Mouse (Mus musculus): ENCODE results near the gene Rhag. TPM values are rescaled to one million over a fixed set of nuclear protein-coding genes. Genes with fewer than 3 reads are reported as not detected.

Gene Rhag
- polyA plus RNA-seq, 1 experiment from 2014 or later: 0.23 TPM

- H3K27me3 ChIP-seq (ENCODE audit: control insufficient read depth, insufficient read depth, low read length): no peaks in the 10 kb centered on the region
- WGBS: 82% methylated on average over 1 of the region's 1 CpGs
These were observed 634 bp downstream of the Rhag start for GRCm38 (mm10) chr17:40811560-40811959.

GRCm38 (mm10) chr17:40812259-40812658, 1.3 kb downstream of the Rhag start:
- Histone ChIP-seq H3K36me3 (ENCODE audit: control insufficient read depth, insufficient read depth, low read length) (no peaks in the 10 kb centered on the region), H3K4me3 (ENCODE audit: low read length) (no peak overlapping the region), H3K4me2 (replicated peaks; ENCODE audit: low read depth, low read length) (no peak overlapping the region), H3K9me3 (ENCODE audit: control insufficient read depth, low read length) (no peaks in the 10 kb centered on the region), H3K4me1 (ENCODE audit: control insufficient read depth, insufficient read depth, low read length) (no peaks in the 10 kb centered on the region), H3K9ac (ENCODE audit: low read depth, low read length) (no peak overlapping the region), H3K27ac (ENCODE audit: low read depth, low read length) (no peak overlapping the region), H3K27me3 (ENCODE audit: control insufficient read depth, insufficient read depth, low read length) (no peaks in the 10 kb centered on the region)
- WGBS: 85% methylated on average over 2 of the region's 2 CpGs
- ATAC-seq (ENCODE audit: low FRiP score, low TSS enrichment): no peak

More at GRCm38 (mm10) chr17:40811560-40811959, 634 bp downstream of the Rhag start:
- Histone ChIP-seq H3K4me2 (replicated peaks; ENCODE audit: low read depth, low read length) (no peak overlapping the region), H3K36me3 (ENCODE audit: control insufficient read depth, insufficient read depth, low read length) (no peaks in the 10 kb centered on the region), H3K9ac (ENCODE audit: low read depth, low read length) (no peak overlapping the region), H3K4me1 (ENCODE audit: control insufficient read depth, insufficient read depth, low read length) (no peaks in the 10 kb centered on the region), H3K4me3 (ENCODE audit: low read length) (no peak overlapping the region), H3K9me3 (ENCODE audit: control insufficient read depth, low read length) (no peaks in the 10 kb centered on the region), H3K27ac (ENCODE audit: low read depth, low read length) (no peak overlapping the region)
- no peak for ATAC-seq (ENCODE audit: low FRiP score, low TSS enrichment)

- no peaks in the 10 kb centered on the region for H3K27me3 ChIP-seq (ENCODE audit: control insufficient read depth, insufficient read depth, low read length)
- no peaks in the 10 kb centered on the region for H3K36me3 ChIP-seq (ENCODE audit: control insufficient read depth, insufficient read depth, low read length)
- no peaks in the 10 kb centered on the region for H3K4me1 ChIP-seq (ENCODE audit: control insufficient read depth, insufficient read depth, low read length)
- no peaks in the 10 kb centered on the region for H3K9me3 ChIP-seq (ENCODE audit: control insufficient read depth, low read length)
- no peak overlapping the region for H3K27ac ChIP-seq (ENCODE audit: low read depth, low read length)
- WGBS: 79% methylated on average over 4 of the region's 4 CpGs
- ATAC-seq (ENCODE audit: low FRiP score, low TSS enrichment): no peak
- no peak overlapping the region for H3K4me2 ChIP-seq (replicated peaks; ENCODE audit: low read depth, low read length)
- H3K4me3 ChIP-seq (ENCODE audit: low read length): no peak overlapping the region
- no peak overlapping the region for H3K9ac ChIP-seq (ENCODE audit: low read depth, low read length)
These were observed 6.5 kb downstream of the Rhag start for GRCm38 (mm10) chr17:40817340-40817943.

GRCm38 (mm10) chr17:40821477-40821876, 10.6 kb downstream of the Rhag start:
- 61% methylated on average over 9 of the region's 9 CpGs for WGBS
- Histone ChIP-seq H3K9me3 (ENCODE audit: control insufficient read depth, low read length) (no peaks in the 10 kb centered on the region), H3K4me2 (replicated peaks; ENCODE audit: low read depth, low read length) (no peak overlapping the region), H3K4me1 (ENCODE audit: control insufficient read depth, insufficient read depth, low read length) (no peaks in the 10 kb centered on the region), H3K27ac (ENCODE audit: low read depth, low read length) (no peak overlapping the region), H3K4me3 (ENCODE audit: low read length) (no peak overlapping the region), H3K9ac (ENCODE audit: low read depth, low read length) (no peak overlapping the region), H3K36me3 (ENCODE audit: control insufficient read depth, insufficient read depth, low read length) (no peaks in the 10 kb centered on the region), H3K27me3 (ENCODE audit: control insufficient read depth, insufficient read depth, low read length) (no peaks in the 10 kb centered on the region)
- no peak for ATAC-seq (ENCODE audit: low FRiP score, low TSS enrichment)

- Histone ChIP-seq H3K4me1 (ENCODE audit: control insufficient read depth, insufficient read depth, low read length) (no peaks in the 10 kb centered on the region), H3K9ac (ENCODE audit: low read depth, low read length) (no peak overlapping the region), H3K9me3 (ENCODE audit: control insufficient read depth, low read length) (no peaks in the 10 kb centered on the region), H3K4me2 (replicated peaks; ENCODE audit: low read depth, low read length) (no peak overlapping the region), H3K4me3 (ENCODE audit: low read length) (no peak overlapping the region), H3K27ac (ENCODE audit: low read depth, low read length) (no peak overlapping the region), H3K36me3 (ENCODE audit: control insufficient read depth, insufficient read depth, low read length) (no peaks in the 10 kb centered on the region), H3K27me3 (ENCODE audit: control insufficient read depth, insufficient read depth, low read length) (no peaks in the 10 kb centered on the region)
- 22% methylated on average over 4 of the region's 4 CpGs for WGBS
- no peak for ATAC-seq (ENCODE audit: low FRiP score, low TSS enrichment)
These were observed 12.9 kb downstream of the Rhag start for GRCm38 (mm10) chr17:40823817-40824216.

GRCm38 (mm10) chr17:40824549-40824948, 13.6 kb downstream of the Rhag start:
- H3K4me2 ChIP-seq (replicated peaks; ENCODE audit: low read depth, low read length): no peak overlapping the region

GRCm38 (mm10) chr17:40831870-40832269, 20.9 kb downstream of the Rhag start:
- Histone ChIP-seq H3K36me3 (ENCODE audit: control insufficient read depth, insufficient read depth, low read length) (no peaks in the 10 kb centered on the region), H3K9me3 (ENCODE audit: control insufficient read depth, low read length) (no peaks in the 10 kb centered on the region), H3K9ac (ENCODE audit: low read depth, low read length) (no peak overlapping the region), H3K27ac (ENCODE audit: low read depth, low read length) (no peak overlapping the region), H3K4me3 (ENCODE audit: low read length) (no peak overlapping the region), H3K27me3 (ENCODE audit: control insufficient read depth, insufficient read depth, low read length) (no peaks in the 10 kb centered on the region), H3K4me1 (ENCODE audit: control insufficient read depth, insufficient read depth, low read length) (no peaks in the 10 kb centered on the region), H3K4me2 (replicated peaks; ENCODE audit: low read depth, low read length) (no peak overlapping the region)
- ATAC-seq (ENCODE audit: low FRiP score, low TSS enrichment): no peak
- WGBS: 51% methylated on average over 2 of the region's 2 CpGs

More at GRCm38 (mm10) chr17:40824549-40824948, 13.6 kb downstream of the Rhag start:
- Histone ChIP-seq H3K9ac (ENCODE audit: low read depth, low read length) (no peak overlapping the region), H3K4me3 (ENCODE audit: low read length) (no peak overlapping the region), H3K4me1 (ENCODE audit: control insufficient read depth, insufficient read depth, low read length) (no peaks in the 10 kb centered on the region), H3K36me3 (ENCODE audit: control insufficient read depth, insufficient read depth, low read length) (no peaks in the 10 kb centered on the region), H3K27me3 (ENCODE audit: control insufficient read depth, insufficient read depth, low read length) (no peaks in the 10 kb centered on the region), H3K27ac (ENCODE audit: low read depth, low read length) (no peak overlapping the region), H3K9me3 (ENCODE audit: control insufficient read depth, low read length) (no peaks in the 10 kb centered on the region)
- WGBS: 53% methylated on average over 8 of the region's 8 CpGs
- ATAC-seq (ENCODE audit: low FRiP score, low TSS enrichment): 0 out of 2 replicates have a peak, but pooled peaks have one; percentile 39

GRCm38 (mm10) chr17:40837308-40837707, 26.4 kb downstream of the Rhag start:
- H3K27me3 ChIP-seq (ENCODE audit: control insufficient read depth, insufficient read depth, low read length): no peaks in the 10 kb centered on the region
- no peak overlapping the region for H3K9ac ChIP-seq (ENCODE audit: low read depth, low read length)
- no peaks in the 10 kb centered on the region for H3K9me3 ChIP-seq (ENCODE audit: control insufficient read depth, low read length)
- no peaks in the 10 kb centered on the region for H3K36me3 ChIP-seq (ENCODE audit: control insufficient read depth, insufficient read depth, low read length)
- H3K27ac ChIP-seq (ENCODE audit: low read depth, low read length): no peak overlapping the region
- no peak overlapping the region for H3K4me2 ChIP-seq (replicated peaks; ENCODE audit: low read depth, low read length)
- no peak overlapping the region for H3K4me3 ChIP-seq (ENCODE audit: low read length)
- no peaks in the 10 kb centered on the region for H3K4me1 ChIP-seq (ENCODE audit: control insufficient read depth, insufficient read depth, low read length)
- no peak for ATAC-seq (ENCODE audit: low FRiP score, low TSS enrichment)

- Histone ChIP-seq H3K9ac (ENCODE audit: low read depth, low read length) (no peak overlapping the region), H3K4me1 (ENCODE audit: control insufficient read depth, insufficient read depth, low read length) (no peaks in the 10 kb centered on the region), H3K9me3 (ENCODE audit: control insufficient read depth, low read length) (no peaks in the 10 kb centered on the region), H3K27me3 (ENCODE audit: control insufficient read depth, insufficient read depth, low read length) (no peaks in the 10 kb centered on the region), H3K36me3 (ENCODE audit: control insufficient read depth, insufficient read depth, low read length) (no peaks in the 10 kb centered on the region), H3K4me2 (replicated peaks; ENCODE audit: low read depth, low read length) (no peak overlapping the region), H3K4me3 (ENCODE audit: low read length) (no peak overlapping the region), H3K27ac (ENCODE audit: low read depth, low read length) (no peak overlapping the region)
- ATAC-seq (ENCODE audit: low FRiP score, low TSS enrichment): no peak
These were observed 44.1 kb downstream of the Rhag start for GRCm38 (mm10) chr17:40855065-40855464.

Measured in kidney, embryonic 14.5 days (tissue).